Mouse (Mus musculus): Measurements from ENCODE around the gene Zfp462.

DNA sequence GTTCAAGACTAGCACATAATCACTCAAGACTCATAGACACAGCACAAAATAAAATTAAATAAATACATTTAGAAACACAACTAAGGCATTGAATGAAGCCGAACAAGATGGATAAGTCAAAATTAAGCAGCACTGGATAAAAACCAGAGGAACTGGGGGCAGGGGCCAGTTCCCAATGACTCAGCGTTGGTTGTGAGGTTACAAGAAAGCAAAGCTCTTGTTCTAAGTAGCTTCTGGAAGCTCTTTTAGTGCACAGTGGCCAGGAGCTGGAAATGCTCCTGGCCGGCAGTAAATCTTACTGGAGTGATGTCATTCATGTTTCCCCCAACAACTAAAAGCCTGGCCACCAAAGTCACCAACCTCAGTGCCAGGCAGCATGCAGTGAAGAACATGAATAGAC, 26.6 kb upstream of the Zfp462 start:
- no peak for TF ChIP-seq HCFC1 (IDR thresholded peaks at IDR 0.05; ENCODE audit: low read depth, low read length)
- TF ChIP-seq CHD2 (IDR thresholded peaks at IDR 0.05; ENCODE audit: low read length): no peak
- no peak for TF ChIP-seq KAT2A (IDR thresholded peaks at IDR 0.05; ENCODE audit: insufficient replicate concordance, low read length)
- TF ChIP-seq CTCF (conservative IDR thresholded peaks at IDR 0.05 in 1 of 2, IDR thresholded peaks at IDR 0.05 in 1 of 2; ENCODE audit: low read depth in 2 of 2, low read length in 2 of 2): no peak
- no peak for TF ChIP-seq EP300 (IDR thresholded peaks at IDR 0.05; ENCODE audit: low read length)
- no peak for TF ChIP-seq POLR2A (IDR thresholded peaks at IDR 0.05; ENCODE audit: low read depth, low read length)
- no peak for TF ChIP-seq TBP (conservative IDR thresholded peaks at IDR 0.05; ENCODE audit: low read depth, low read length)
- TF ChIP-seq USF1 (IDR thresholded peaks at IDR 0.05; ENCODE audit: low read depth, low read length): no peak
